Mouse (Mus musculus) left cerebral cortex, adult 2 months (tissue): ENCODE results near the gene Casc3. TPM values are rescaled to one million over a fixed set of nuclear protein-coding genes. Genes with fewer than 3 reads are reported as not detected.

Experiments
- DNase-seq, 2 experiments: peaks; one replicate each; pipeline ENCODE4 v3.0.0; 2021 to 2022; ENCODE audit warnings: low spot score in 2 of 2, mixed read lengths in 1 of 2; ENCODE audit errors: extremely low spot score in 1 of 2
- H3K27ac ChIP-seq: fragments of 200-600 bp; 2 replicates; pipeline ENCODE4 v1.8.1; 2022
- H3K4me3 ChIP-seq: fragments of 200-600 bp; 2 replicates; pipeline ENCODE4 v1.8.1; 2022
- CTCF ChIP-seq: fragments of 200-600 bp; IDR thresholded peaks from 2 replicates; pipeline ENCODE4 v1.8.1; 2022; ENCODE audit warnings: antibody characterized with exemption, mild to moderate bottlenecking, moderate library complexity
- intact Hi-C: fragments of 180-260 bp; cut with DNase I; formaldehyde crosslinking; loops from one replicate; pipeline ENCODE4 v1.15.1; 2025
- total RNA-seq, 2 experiments: library from RNA; stranded (reverse); gene quantifications; 2 replicates each; pipeline ENCODE4 v1.2.3; 2021

Casc3 gene
- total RNA-seq, 2 experiments from 2014 or later: 53.0 to 57.6 TPM

DNA sequence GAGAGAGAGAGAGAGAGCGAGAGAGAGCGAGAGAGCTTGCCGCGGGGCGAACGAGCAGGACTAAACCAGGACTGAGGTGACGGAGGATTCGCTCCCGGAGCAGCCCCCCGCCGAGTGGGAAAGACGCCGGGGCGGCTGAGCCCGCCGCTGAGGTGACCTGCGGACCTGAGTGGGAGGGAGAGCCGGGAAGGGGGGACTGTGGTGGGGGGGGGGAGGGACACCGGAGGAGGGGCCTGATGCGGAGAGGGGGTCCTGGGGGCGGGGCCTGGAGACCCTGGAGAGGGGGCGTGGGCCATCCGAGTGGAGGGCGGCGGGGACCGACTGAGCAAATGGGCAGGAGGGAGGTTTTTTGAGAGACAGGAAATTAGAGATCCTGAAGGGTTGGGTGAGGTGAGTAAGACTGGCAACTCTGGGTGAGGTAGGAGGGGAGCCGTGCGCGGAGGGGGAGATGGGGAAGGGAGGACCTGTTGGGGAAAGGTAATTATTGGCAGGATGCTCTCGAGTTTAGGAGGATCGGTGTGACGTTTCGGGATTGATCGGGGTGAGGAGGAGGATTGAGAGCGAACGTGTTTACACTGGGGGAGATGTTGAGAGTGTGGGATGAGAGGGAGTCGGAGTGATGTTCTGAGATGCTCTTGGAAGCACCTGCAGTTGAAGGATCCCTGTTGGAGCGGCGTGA lies 59.2 kb downstream of the Casc3 start:
- H3K27ac ChIP-seq: peak overlapping the region; percentile 90
- TF ChIP-seq CTCF: no peak
- intact Hi-C loops: loop anchor here (5.0 kb wide), 1 partner anchor 103 kb away; no protein-coding TSS in a partner anchor
- peak overlapping the region; percentile 53 for H3K4me3 ChIP-seq
- DNase-seq: peak; percentile 48 to 54

DNA sequence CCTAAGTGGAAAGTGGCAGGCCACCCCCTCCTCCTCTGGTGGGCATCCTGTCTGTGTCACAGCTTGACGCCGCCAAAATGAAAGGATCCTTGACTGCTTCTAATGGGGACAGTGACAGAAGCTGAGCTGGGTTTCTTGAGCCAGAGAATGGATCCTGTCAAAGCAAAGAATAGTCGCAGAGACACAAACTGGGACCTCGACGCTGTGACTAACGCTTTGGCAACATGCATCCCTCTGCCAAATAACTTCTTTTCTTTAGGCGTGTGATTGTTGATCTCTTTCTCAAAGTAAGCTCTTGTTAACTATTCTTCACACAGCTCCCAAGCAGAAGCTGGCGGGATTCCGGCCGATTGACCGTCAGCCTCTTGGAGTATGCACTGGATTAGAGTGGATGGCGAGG lies 62.6 kb downstream of the Casc3 start:
- Histone ChIP-seq H3K4me3 (no peak overlapping the region), H3K27ac (no peak overlapping the region; the same call in 1 of the 2 replicates)
- intact Hi-C loops: no loop called here
- DNase-seq: no peak
- TF ChIP-seq CTCF: no peak

DNA sequence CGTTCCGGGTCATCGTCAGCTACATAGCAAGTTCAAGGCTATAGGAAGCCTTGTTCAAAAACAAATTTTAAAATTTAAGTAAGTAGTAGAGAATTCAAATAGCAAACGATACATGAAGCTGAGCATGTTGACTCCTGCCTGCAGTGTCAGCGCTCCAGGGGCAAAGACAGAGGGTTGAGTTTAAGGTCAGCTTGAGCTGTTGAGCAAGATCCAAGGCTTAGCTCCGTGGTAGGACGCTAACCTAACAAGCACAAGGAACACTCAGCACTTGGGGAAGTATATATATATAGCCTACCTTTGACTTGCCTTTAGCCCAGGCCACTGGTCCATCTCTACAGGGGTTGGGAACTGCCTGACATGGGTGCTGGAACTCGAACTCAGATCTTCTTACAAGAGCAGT lies 65.2 kb downstream of the Casc3 start:
- H3K27ac ChIP-seq: peak overlapping the region; percentile 95; the same call in 1 of the 2 replicates
- intact Hi-C loops: no loop called here

DNA sequence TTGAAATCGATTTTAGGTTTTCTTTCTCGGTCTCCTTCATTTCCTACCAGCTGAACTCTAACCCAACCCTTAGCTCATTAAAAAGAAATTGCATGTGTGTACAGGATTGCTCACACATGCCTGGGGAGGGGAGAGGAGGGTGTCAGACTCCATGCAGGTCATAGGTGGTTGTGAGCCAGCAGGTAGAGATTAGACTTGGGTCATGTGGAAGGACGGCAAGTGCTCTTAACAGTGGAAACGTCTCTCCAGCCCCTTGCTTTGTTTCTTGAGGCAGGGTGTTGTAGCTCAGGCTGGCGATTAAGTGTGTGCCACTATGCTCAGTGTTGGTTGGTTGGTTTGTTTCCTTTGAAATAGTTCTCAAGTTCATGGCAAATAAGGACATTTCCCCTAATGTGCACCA lies 66.1 kb downstream of the Casc3 start:
- Histone ChIP-seq H3K27ac (peak overlapping the region; percentile 95), H3K4me3 (no peak overlapping the region)
- no peak for TF ChIP-seq CTCF
- intact Hi-C loops: no loop called here
- DNase-seq: no peak

More for the DNA sequence above, 65.2 kb downstream of the Casc3 start:
- no peak for DNase-seq
- no peak overlapping the region for H3K4me3 ChIP-seq
- no peak for TF ChIP-seq CTCF

DNA sequence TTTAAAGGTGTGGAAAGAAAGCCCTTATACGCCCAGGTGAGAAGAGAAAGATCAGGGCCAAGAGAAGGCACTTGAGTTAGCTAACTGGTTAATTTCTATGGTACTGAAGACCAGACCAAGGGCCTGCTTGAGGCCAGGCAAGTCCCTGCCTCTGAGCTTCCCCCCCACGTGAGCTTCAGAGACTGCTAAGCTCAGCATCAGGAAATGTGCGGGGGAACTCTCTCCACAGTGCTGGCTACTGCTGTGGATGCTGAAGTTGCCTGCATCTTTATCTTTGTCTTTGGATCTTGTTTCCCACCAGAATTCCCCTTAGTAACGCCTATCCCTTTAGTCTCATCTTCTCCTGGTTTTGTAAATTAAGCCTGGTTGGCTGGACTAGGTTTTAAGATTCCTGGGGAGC lies 66.7 kb downstream of the Casc3 start:
- no peak for TF ChIP-seq CTCF
- no peak overlapping the region for H3K4me3 ChIP-seq
- peak overlapping the region; percentile 95 for H3K27ac ChIP-seq
- intact Hi-C loops: no loop called here
- no peak for DNase-seq

DNA sequence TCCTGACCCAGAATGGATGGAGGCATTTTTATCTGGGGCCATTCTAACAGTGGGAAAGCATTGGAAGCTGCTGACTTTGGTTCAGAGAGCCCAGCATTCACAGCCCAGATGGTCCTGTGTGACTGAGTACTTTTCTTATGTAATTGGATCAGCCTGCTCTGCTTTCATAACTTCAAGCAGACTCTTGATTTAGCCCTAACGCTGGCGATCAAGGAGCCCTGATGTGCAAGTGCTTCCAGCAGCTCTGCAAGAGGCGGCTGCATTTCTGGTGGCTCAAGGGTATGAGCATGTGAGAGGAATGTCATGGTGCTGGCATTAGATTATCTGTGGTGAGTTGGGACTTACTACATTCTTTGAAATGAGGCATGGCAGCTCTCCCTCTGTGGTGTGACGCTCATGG lies 67.3 kb downstream of the Casc3 start:
- intact Hi-C loops: no loop called here
- H3K27ac ChIP-seq: peak overlapping the region; percentile 95
- DNase-seq: peak; percentile 55 to 60
- 0 out of 2 replicates have a peak overlapping the region, but pooled peaks have one; percentile 19 for H3K4me3 ChIP-seq
- TF ChIP-seq CTCF: no peak

DNA sequence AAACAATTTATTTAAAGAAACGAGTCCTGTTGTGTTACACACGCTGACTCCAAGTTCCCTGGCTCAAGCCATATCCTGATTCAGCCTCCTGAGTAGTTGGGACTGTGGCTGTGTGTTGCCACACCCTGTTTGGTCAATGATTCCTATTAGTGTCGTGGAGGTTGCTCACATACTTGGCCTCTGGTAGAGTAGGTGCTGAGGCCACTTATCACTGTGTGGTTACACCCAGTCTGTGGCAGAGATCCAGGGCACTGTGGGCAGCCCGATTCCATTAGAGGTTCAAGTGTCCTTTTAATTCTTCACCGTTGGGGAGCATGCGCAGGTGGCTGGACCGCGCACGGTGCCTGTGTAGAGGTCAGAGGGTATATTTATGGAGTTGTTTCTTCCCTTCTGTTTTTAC lies 69.2 kb downstream of the Casc3 start:
- TF ChIP-seq CTCF: no peak
- H3K27ac ChIP-seq: peak overlapping the region; percentile 95
- no peak for DNase-seq
- no peak overlapping the region for H3K4me3 ChIP-seq
- intact Hi-C loops: no loop called here

DNA sequence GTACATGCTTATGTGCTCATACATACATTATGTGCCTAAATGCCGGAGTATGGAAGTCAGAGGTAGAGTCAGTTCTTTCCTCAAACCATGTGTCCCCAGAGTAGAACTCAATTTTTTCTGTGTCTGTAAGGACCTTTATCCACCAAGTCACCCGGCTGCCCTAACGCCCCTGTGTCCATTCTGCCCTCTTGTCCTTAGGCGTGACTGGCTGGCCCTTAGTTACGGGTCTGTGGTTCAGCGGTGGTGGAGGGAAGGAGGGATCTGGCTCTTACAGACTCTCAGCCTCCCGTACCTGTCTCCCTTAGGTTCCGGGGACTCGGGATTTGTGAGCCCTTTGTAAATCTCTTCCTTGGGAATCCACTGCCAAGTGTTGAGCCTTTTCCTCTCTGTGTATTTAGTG lies 72.3 kb downstream of the Casc3 start:
- intact Hi-C loops: no loop called here
- no peak for DNase-seq
- no peak overlapping the region for H3K27ac ChIP-seq
- TF ChIP-seq CTCF: no peak
- H3K4me3 ChIP-seq: no peak overlapping the region

Other genes with a start within 250 kb of the Casc3 start
- 10 to 100 TPM; 45.9 to 47.9 TPM for gene Ormdl3, start 217.5 kb upstream of the Casc3 start, total RNA-seq
- not detected for gene Lrrc3c, start 206.6 kb upstream of the Casc3 start, total RNA-seq
- gene Gm12355, start 179.2 kb upstream of the Casc3 start, total RNA-seq: 10 to 100 TPM in 1 of 2 experiments, 1 to 10 TPM in 1; 8.8 to 12.1 TPM
- under 1 TPM; 0.23 to 0.27 TPM for gene Gsdma3, start 178.5 kb upstream of the Casc3 start, total RNA-seq
- not detected for gene Gsdma2, start 158.1 kb upstream of the Casc3 start, total RNA-seq
- not detected for gene Gsdma, start 140.6 kb upstream of the Casc3 start, total RNA-seq
- 100 to 1,000 TPM; 132 TPM for gene Psmd3, start 122.4 kb upstream of the Casc3 start, total RNA-seq
- not detected for gene Csf3, start 103.6 kb upstream of the Casc3 start, total RNA-seq
- 100 to 1,000 TPM; 126 to 134 TPM for gene Med24, start 75.5 kb upstream of the Casc3 start, total RNA-seq
- gene Thra, start 64.3 kb upstream of the Casc3 start, total RNA-seq: 100 to 1,000 TPM; 730 to 768 TPM
- 100 to 1,000 TPM in 1 of 2 experiments, 10 to 100 TPM in 1; 91.9 to 153 TPM for gene Nr1d1, start 29.6 kb upstream of the Casc3 start, total RNA-seq
- gene Msl1, start 9.4 kb upstream of the Casc3 start, total RNA-seq: 100 to 1,000 TPM; 178 to 192 TPM
- gene Rapgefl1, start 31.9 kb downstream of the Casc3 start, total RNA-seq: 100 to 1,000 TPM; 144 to 153 TPM
- 10 to 100 TPM; 72.7 to 73.9 TPM for gene Wipf2, start 58.7 kb downstream of the Casc3 start, total RNA-seq
- under 1 TPM; 0.35 to 0.36 TPM for gene Cdc6, start 102.9 kb downstream of the Casc3 start, total RNA-seq
- 10 to 100 TPM; 14.0 to 18.7 TPM for gene Rara, start 122.9 kb downstream of the Casc3 start, total RNA-seq
- 1 to 10 TPM; 1.4 to 3.2 TPM for gene Gjd3, start 178.1 kb downstream of the Casc3 start, total RNA-seq
- gene Top2a, start 219.3 kb downstream of the Casc3 start, total RNA-seq: 1 to 10 TPM in 1 of 2 experiments, under 1 TPM in 1; 0.66 to 1.0 TPM
- 10 to 100 TPM; 82.8 to 88.7 TPM for gene Igfbp4, start 236.3 kb downstream of the Casc3 start, total RNA-seq